Mouse (Mus musculus) ES-E14 (cell line): ENCODE measurements around the gene Sgms1. TPM values are rescaled to one million over a fixed set of nuclear protein-coding genes. Genes with fewer than 3 reads are reported as not detected.

Experiments
- DNase-seq: peaks from one replicate; pipeline ENCODE4 v3.0.0-alpha.2; 2013; ENCODE audit warnings: low read depth, low spot score
- H3K27ac ChIP-seq: 2 replicates; pipeline ENCODE4 v1.5.1; 2012; ENCODE audit warnings: low read depth, mild to moderate bottlenecking, low read length, moderate library complexity, mixed read lengths; ENCODE audit not compliant: poor library complexity, insufficient read depth, severe bottlenecking
- H3K36me3 ChIP-seq: 2 replicates; pipeline ENCODE4 v1.6.1; 2012; ENCODE audit warnings: mild to moderate bottlenecking, low read length, moderate library complexity, mixed read lengths; ENCODE audit not compliant: control insufficient read depth, poor library complexity, insufficient read depth, severe bottlenecking
- H3K4me1 ChIP-seq, 2 experiments: fragments of 150-350 bp in 1 of 2; sonication (generic) in 1 of 2; 2 replicates each; pipeline ENCODE4 v1.6.1; 2012; ENCODE audit warnings: low read length in 2 of 2, mild to moderate bottlenecking in 1 of 2, mixed read lengths in 1 of 2; ENCODE audit not compliant: control insufficient read depth in 2 of 2, insufficient read depth in 2 of 2, poor library complexity in 1 of 2
- H3K4me3 ChIP-seq, 2 experiments: fragments of 150-350 bp in 1 of 2; sonication (generic) in 1 of 2; 2 replicates each; pipeline ENCODE4 v1.5.1; 2012; ENCODE audit warnings: low read length in 2 of 2, low read depth in 1 of 2, mild to moderate bottlenecking in 1 of 2, mixed read lengths in 1 of 2; ENCODE audit not compliant: insufficient read depth in 1 of 2, poor library complexity in 1 of 2, severe bottlenecking in 1 of 2
- H3K9ac ChIP-seq: 2 replicates; pipeline ENCODE4 v1.6.1; 2012; ENCODE audit warnings: low read depth, mild to moderate bottlenecking, low read length, mixed read lengths; ENCODE audit not compliant: poor library complexity, insufficient read depth, severe bottlenecking
- H3K9me3 ChIP-seq: fragments of 150-350 bp; sonication (generic); 2 replicates; pipeline ENCODE4 v1.6.1; 2012; ENCODE audit warnings: low read depth, mild to moderate bottlenecking, low read length; ENCODE audit not compliant: control insufficient read depth, insufficient read depth
- CHD2 ChIP-seq: IDR thresholded peaks from 2 replicates; pipeline ENCODE4 v1.6.1; 2014; ENCODE audit warnings: mild to moderate bottlenecking, low read depth, low read length, inconsistent platforms
- HCFC1 ChIP-seq: IDR thresholded peaks from 2 replicates; pipeline ENCODE4 v1.6.1; 2012; ENCODE audit warnings: low read length, inconsistent platforms, borderline replicate concordance; ENCODE audit not compliant: insufficient read depth
- MAFK ChIP-seq: IDR thresholded peaks from 2 replicates; pipeline ENCODE4 v1.6.1; 2014; ENCODE audit warnings: mild to moderate bottlenecking, low read depth, low read length, inconsistent platforms; ENCODE audit not compliant: insufficient read depth
- ZC3H11A ChIP-seq: IDR thresholded peaks from 2 replicates; pipeline ENCODE4 v1.6.1; 2012; ENCODE audit warnings: low read depth, mild to moderate bottlenecking, inconsistent platforms, low read length, borderline replicate concordance
- ZNF384 ChIP-seq: IDR thresholded peaks from 2 replicates; pipeline ENCODE4 v1.6.1; 2012; ENCODE audit warnings: low read depth, low read length, inconsistent platforms
- in situ Hi-C, 2 experiments: fragments of 600-800 bp; cut with MboI; formaldehyde crosslinking; loops; one replicate each; pipeline ENCODE4 v1.15.1; 2025; ENCODE audit warnings: low sequenced_read_pairs in 2 of 2, inconsistent platforms in 1 of 2; ENCODE audit not compliant: unreplicated experiment in 2 of 2
- total RNA-seq: library from RNA; depleted of rRNA; stranded (reverse); fragments of 300-350 nt; gene quantifications from 2 replicates; pipeline ENCODE4 v1.2.3, GENCODE M21; 2012

The Sgms1 gene
- total RNA-seq, 1 experiment, result 42.5 TPM

GRCm38 (mm10) chr19:32330231-32330630 lies 59.3 kb downstream of the Sgms1 start:
- no peak overlapping the region for H3K9ac ChIP-seq
- in situ Hi-C loops, result no loop called here
- no peak overlapping the region for H3K4me3 ChIP-seq
- no peak for TF ChIP-seq ZNF384
- no peak for TF ChIP-seq ZC3H11A
- no peak for TF ChIP-seq HCFC1
- no peak for TF ChIP-seq MAFK
- TF ChIP-seq CHD2, result no peak
- no peak overlapping the region for H3K27ac ChIP-seq
- DNase-seq, result no peak
- no peaks in the 10 kb centered on the region for H3K36me3 ChIP-seq
- H3K9me3 ChIP-seq, result no peaks in the 10 kb centered on the region
- peaks cover 2 to 3% of the 10 kb centered on the region in 2 experiments; a peak in 1 of 4 replicates for H3K4me1 ChIP-seq

DNA sequence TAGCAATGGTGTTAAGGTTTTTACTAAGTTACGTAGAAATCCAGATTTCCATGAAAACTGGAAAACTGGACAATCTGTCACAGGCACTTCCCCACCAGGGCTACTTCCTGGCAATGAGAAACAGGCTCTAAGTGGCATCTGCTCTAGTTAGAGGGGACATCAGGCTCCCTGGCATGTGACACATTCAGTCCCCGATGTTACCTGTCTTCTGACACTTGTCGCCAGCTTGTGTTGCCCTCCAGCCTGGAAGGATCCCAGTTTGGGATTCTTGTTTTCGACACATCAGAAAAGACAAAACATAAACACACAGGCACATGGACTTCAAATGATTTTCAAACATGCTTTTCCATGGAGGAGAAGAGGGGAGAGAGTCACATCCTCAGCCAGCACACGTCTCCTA lies 60.0 kb downstream of the Sgms1 start:
- Histone ChIP-seq H3K9ac (no peak overlapping the region), H3K36me3 (no peaks in the 10 kb centered on the region), H3K4me3 (no peak overlapping the region), H3K27ac (no peak overlapping the region), H3K9me3 (no peaks in the 10 kb centered on the region), H3K4me1 (peaks cover 2 to 3% of the 10 kb centered on the region in 2 experiments; a peak in 1 of 4 replicates)
- no peak for DNase-seq
- in situ Hi-C loops, result no loop called here
- TF ChIP-seq HCFC1, result no peak
- TF ChIP-seq MAFK, result no peak
- TF ChIP-seq ZNF384, result no peak
- no peak for TF ChIP-seq CHD2
- no peak for TF ChIP-seq ZC3H11A

GRCm38 (mm10) chr19:32328089-32328828 lies 61.3 kb downstream of the Sgms1 start:
- Histone ChIP-seq H3K9me3 (no peaks in the 10 kb centered on the region), H3K27ac (no peak overlapping the region), H3K4me3 (no peak overlapping the region), H3K9ac (no peak overlapping the region), H3K4me1 (peaks cover 2 to 3% of the 10 kb centered on the region in 2 experiments; a peak in 1 of 4 replicates), H3K36me3 (no peaks in the 10 kb centered on the region)
- in situ Hi-C loops, result no loop called here
- TF ChIP-seq ZC3H11A (no peak), CHD2 (no peak), MAFK (no peak), ZNF384 (no peak), HCFC1 (no peak)
- no peak for DNase-seq

DNA sequence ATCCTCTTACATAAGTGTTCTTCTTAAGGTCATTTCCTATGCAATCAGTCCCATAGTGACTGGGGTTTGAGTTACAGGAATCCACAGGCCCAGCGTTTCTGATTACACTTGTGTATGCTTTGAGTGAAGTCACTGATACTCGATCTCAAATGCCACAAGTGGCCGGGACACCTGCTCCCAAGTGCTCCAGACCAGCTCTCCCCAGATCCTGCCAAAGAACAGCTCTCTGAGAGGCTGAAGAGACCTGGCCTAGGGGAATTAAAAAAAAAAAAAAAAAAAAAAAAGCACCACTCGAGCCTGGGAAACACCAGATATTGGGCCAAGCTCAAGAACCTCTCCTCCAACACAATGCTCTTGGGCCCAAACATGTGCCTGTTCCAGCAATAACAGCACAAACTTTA lies 62.9 kb downstream of the Sgms1 start:
- no peak overlapping the region for H3K9ac ChIP-seq
- peaks cover 5 to 8% of the 10 kb centered on the region in 2 experiments; a peak in 1 of 4 replicates for H3K4me1 ChIP-seq
- H3K27ac ChIP-seq, result no peak overlapping the region

More for the DNA sequence above, 62.9 kb downstream of the Sgms1 start:
- TF ChIP-seq CHD2 (no peak), MAFK (no peak), HCFC1 (no peak), ZNF384 (no peak)
- Histone ChIP-seq H3K9me3 (no peaks in the 10 kb centered on the region), H3K36me3 (no peaks in the 10 kb centered on the region), H3K4me3 (no peak overlapping the region)
- in situ Hi-C loops, result no loop called here
- no peak for DNase-seq
